In genomic region chr8:107627881-107628280, GRCm38 (mm10) we compare ENCODE assay signal across 35 mouse cellular contexts.
"Had no signal": no experiment of that assay in that cellular context is flagged by ENCODE, and none has a peak within 500 bp of the region (broad histone marks: within the 10 kb centered on the region; RNA-seq: fewer than 3 reads in every experiment).

No protein-coding gene starts in this region.

- H3K4me1 ChIP-seq: heart, embryonic 10.5 days; heart, embryonic 12.5 days; heart, embryonic 13.5 days; heart, embryonic 15.5 days; hindbrain, embryonic 10.5 days; hindbrain, embryonic 12.5 days; hindbrain, embryonic 13.5 days; hindbrain, embryonic 15.5 days; intestine, embryonic 15.5 days; kidney, embryonic 15.5 days had no signal

- H3K36me3 ChIP-seq: heart, embryonic 10.5 days; heart, embryonic 12.5 days; heart, embryonic 13.5 days; heart, embryonic 15.5 days; hindbrain, embryonic 10.5 days; hindbrain, embryonic 12.5 days; hindbrain, embryonic 13.5 days; hindbrain, embryonic 15.5 days; intestine, embryonic 15.5 days; kidney, embryonic 15.5 days had no signal

- H3K9me3 ChIP-seq: heart, embryonic 10.5 days; heart, embryonic 12.5 days; heart, embryonic 13.5 days; heart, embryonic 15.5 days; hindbrain, embryonic 10.5 days; hindbrain, embryonic 12.5 days; hindbrain, embryonic 13.5 days; hindbrain, embryonic 15.5 days; intestine, embryonic 15.5 days; kidney, embryonic 15.5 days had no signal

- H3K27me3 ChIP-seq: heart, embryonic 12.5 days; heart, embryonic 13.5 days; heart, embryonic 15.5 days; hindbrain, embryonic 12.5 days; hindbrain, embryonic 13.5 days; hindbrain, embryonic 15.5 days; intestine, embryonic 15.5 days; kidney, embryonic 15.5 days had no signal

- H3K27ac ChIP-seq: heart, embryonic 10.5 days; heart, embryonic 13.5 days; heart, embryonic 15.5 days; hindbrain, embryonic 10.5 days; hindbrain, embryonic 12.5 days; hindbrain, embryonic 13.5 days; hindbrain, embryonic 14.5 days; hindbrain, embryonic 15.5 days; hindbrain, postnatal 0 days; intestine, embryonic 15.5 days; kidney, embryonic 15.5 days; kidney, postnatal 0 days; layer of hippocampus, adult 2 months had no signal

- H3K4me2 ChIP-seq: heart, embryonic 11.5 days; heart, embryonic 12.5 days; heart, embryonic 13.5 days; heart, embryonic 15.5 days; hindbrain, embryonic 12.5 days; hindbrain, embryonic 13.5 days; hindbrain, embryonic 14.5 days; hindbrain, embryonic 15.5 days; intestine, embryonic 15.5 days; kidney, embryonic 15.5 days had no signal

- H3K9ac ChIP-seq: heart, embryonic 12.5 days; heart, embryonic 13.5 days; heart, embryonic 15.5 days; hindbrain, embryonic 12.5 days; hindbrain, embryonic 13.5 days; hindbrain, embryonic 14.5 days; hindbrain, embryonic 15.5 days; intestine, embryonic 15.5 days; kidney, embryonic 15.5 days had no signal

- ATAC-seq: hindbrain, embryonic 16.5 days; hindbrain, postnatal 0 days; inflammation-experienced regulatory T-cells, adult 6 months; intestine, embryonic 15.5 days; intestine, embryonic 16.5 days; intestine, postnatal 0 days had no signal

- DNase-seq: heart, postnatal 10 days; heart, postnatal 14 days; heart, postnatal 36 days; heart, postnatal 4 days; kidney, adult 11 months; kidney, adult 18-20 months; kidney, adult 2 months; kidney, adult 8-10 months; kidney, adult 9 months; kidney, postnatal 10 days; kidney, postnatal 14 days; kidney, postnatal 25 days; kidney, postnatal 36 days; kidney, postnatal 4 days; layer of hippocampus, adult 9-11 months; layer of hippocampus, postnatal 36 days had no signal

- H3K4me3 ChIP-seq: heart, embryonic 10.5 days; heart, embryonic 12.5 days; heart, embryonic 13.5 days; heart, embryonic 15.5 days; hindbrain, embryonic 10.5 days; hindbrain, embryonic 12.5 days; hindbrain, embryonic 13.5 days; hindbrain, embryonic 15.5 days; intestine, embryonic 15.5 days; kidney, embryonic 15.5 days; layer of hippocampus, adult 2 months had no signal
